Mouse (Mus musculus) thymus, adult 2 months (tissue): Measurements from ENCODE around the gene Trmt1. TPM values are rescaled to one million over a fixed set of nuclear protein-coding genes. Genes with fewer than 3 reads are reported as not detected.

Experiments used
- DNase-seq: peaks from one replicate; pipeline ENCODE4 v3.0.0; 2021
- H3K27ac ChIP-seq: fragments of 200-500 bp; 2 replicates; pipeline ENCODE4 v1.5.1; 2012; ENCODE audit warnings: low read length, control low read depth; ENCODE audit not compliant: control insufficient read depth, insufficient read depth
- H3K27me3 ChIP-seq: fragments of 200-500 bp; 2 replicates; pipeline ENCODE4 v1.6.1; 2012; ENCODE audit warnings: mild to moderate bottlenecking, low read length, moderate library complexity, mixed read lengths; ENCODE audit not compliant: control insufficient read depth, insufficient read depth
- H3K36me3 ChIP-seq: fragments of 200-500 bp; 2 replicates; pipeline ENCODE4 v1.6.1; 2012; ENCODE audit warnings: mild to moderate bottlenecking, low read length, moderate library complexity; ENCODE audit not compliant: control insufficient read depth, insufficient read depth
- H3K4me1 ChIP-seq: fragments of 200-500 bp; replicated peaks from 2 replicates; pipeline ENCODE4 v1.6.1; 2012; ENCODE audit warnings: low read length; ENCODE audit not compliant: control insufficient read depth, insufficient read depth
- H3K4me3 ChIP-seq: fragments of 200-500 bp; 2 replicates; pipeline ENCODE4 v1.5.1; 2012; ENCODE audit warnings: mild to moderate bottlenecking, low read length, control low read depth, moderate library complexity; ENCODE audit not compliant: control insufficient read depth, insufficient read depth
- CTCF ChIP-seq: fragments of 200-500 bp; IDR thresholded peaks from 2 replicates; pipeline ENCODE4 v1.5.1; 2012; ENCODE audit warnings: mild to moderate bottlenecking, control low read depth, low read length, moderate library complexity, borderline replicate concordance; ENCODE audit not compliant: control insufficient read depth, poor library complexity, insufficient read depth; ENCODE audit errors: extremely low read depth
- POLR2A ChIP-seq: fragments of 200-500 bp; IDR thresholded peaks from 2 replicates; pipeline ENCODE4 v1.6.1; 2012; ENCODE audit warnings: mild to moderate bottlenecking, low read length, control low read depth, moderate library complexity; ENCODE audit not compliant: control insufficient read depth, poor library complexity, insufficient read depth; ENCODE audit errors: extremely low read depth
- WGBS: fragments of 180-500 bp; shearing (Covaris S2); methylation state at CpG from one replicate; pipeline ENCODE4 v1.1.7; 2018; 5-methylcytosine and 5-hydroxymethylcytosine counted together
- polyA plus RNA-seq: library from polyadenylated mRNA; depleted of rRNA; stranded (reverse); fragments of >200 nt; gene quantifications from 2 replicates; pipeline ENCODE4 v1.2.3, GENCODE M21; 2012

Gene Trmt1
- polyA plus RNA-seq, 1 experiment, result 169 TPM

- peaks cover 30% of the 10 kb centered on the region for H3K4me1 ChIP-seq
- H3K27ac ChIP-seq, result no peak overlapping the region
- H3K27me3 ChIP-seq, result no peaks in the 10 kb centered on the region
- H3K4me3 ChIP-seq, result no peak overlapping the region
- H3K36me3 ChIP-seq, result no peaks in the 10 kb centered on the region
- DNase-seq, result peak; percentile 9
- WGBS, result 36% methylated on average over 9 of the region's 9 CpGs
- no peak for TF ChIP-seq POLR2A
- TF ChIP-seq CTCF, result no peak
Measured at GRCm38 (mm10) chr8:84724683-84725082, 38.6 kb downstream of the Trmt1 start.

- TF ChIP-seq POLR2A (no peak), CTCF (no peak)
- 79% methylated on average over 10 of the region's 10 CpGs for WGBS
- H3K27me3 ChIP-seq, result no peaks in the 10 kb centered on the region
- H3K36me3 ChIP-seq, result no peaks in the 10 kb centered on the region
- no peak overlapping the region for H3K4me3 ChIP-seq
- DNase-seq, result no peak
- no peak overlapping the region for H3K27ac ChIP-seq
- H3K4me1 ChIP-seq, result peaks cover 30% of the 10 kb centered on the region
Measured at GRCm38 (mm10) chr8:84725246-84725940, 39.3 kb downstream of the Trmt1 start.

DNA sequence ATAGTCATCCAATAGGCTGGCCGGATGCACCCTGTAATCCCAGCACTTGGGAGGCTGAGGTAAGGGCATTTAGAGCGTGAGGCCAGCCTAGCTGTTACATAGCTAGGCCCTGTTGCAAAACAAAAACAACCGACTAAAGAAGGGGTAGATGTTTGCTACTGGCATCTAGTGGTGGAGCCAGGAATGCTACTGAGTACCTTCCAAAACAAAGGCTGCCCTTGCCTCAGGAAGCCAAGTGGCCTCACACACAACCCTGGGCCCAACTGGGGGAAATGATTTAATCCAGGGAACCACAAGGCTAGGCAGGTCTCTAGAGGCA is 39.8 kb downstream of the Trmt1 start:
- no peak for TF ChIP-seq CTCF
- no peak for TF ChIP-seq POLR2A
- WGBS, result 50% methylated on average over 3 of the region's 3 CpGs
- Histone ChIP-seq H3K27me3 (no peaks in the 10 kb centered on the region), H3K4me3 (no peak overlapping the region), H3K36me3 (no peaks in the 10 kb centered on the region), H3K4me1 (peaks cover 30% of the 10 kb centered on the region), H3K27ac (no peak overlapping the region)
- no peak for DNase-seq

- H3K4me1 ChIP-seq, result peaks cover 19% of the 10 kb centered on the region
- 54% methylated on average over 3 of the region's 3 CpGs for WGBS
Measured at GRCm38 (mm10) chr8:84728474-84728873, 42.4 kb downstream of the Trmt1 start.

DNA sequence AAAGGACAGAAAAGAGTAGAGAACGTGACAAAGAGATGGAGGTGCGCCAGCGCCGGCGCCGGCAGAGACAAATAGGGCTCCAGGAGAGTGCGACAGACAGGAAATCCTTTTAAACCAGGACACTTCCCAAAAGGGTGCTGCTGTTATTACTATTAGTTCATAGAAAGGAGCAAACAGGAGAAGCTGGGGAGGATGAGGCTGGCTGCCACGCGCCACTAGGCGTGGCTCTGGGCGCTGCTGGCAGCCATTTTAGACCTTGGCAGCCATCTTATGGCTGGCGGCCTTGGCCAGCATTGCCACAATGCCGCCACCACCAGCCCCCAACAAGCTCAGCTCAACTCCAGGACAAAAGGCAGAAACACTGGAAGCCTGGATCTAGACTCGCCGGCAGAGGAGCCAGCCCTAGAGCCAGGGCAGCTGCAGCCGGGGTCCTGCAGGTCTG is 43.8 kb downstream of the Trmt1 start:
- Histone ChIP-seq H3K27me3 (no peaks in the 10 kb centered on the region), H3K4me1 (peaks cover 4% of the 10 kb centered on the region; the same call in 1 of the 2 replicates), H3K36me3 (no peaks in the 10 kb centered on the region), H3K4me3 (no peak overlapping the region), H3K27ac (no peak overlapping the region)
- TF ChIP-seq POLR2A (no peak), CTCF (no peak)
- 95% methylated on average over 16 of the region's 16 CpGs for WGBS
- DNase-seq, result no peak

More at GRCm38 (mm10) chr8:84728474-84728873, 42.4 kb downstream of the Trmt1 start:
- TF ChIP-seq CTCF (no peak), POLR2A (no peak)
- no peak for DNase-seq
- Histone ChIP-seq H3K27me3 (no peaks in the 10 kb centered on the region), H3K36me3 (no peaks in the 10 kb centered on the region), H3K4me3 (no peak overlapping the region), H3K27ac (no peak overlapping the region)

DNA sequence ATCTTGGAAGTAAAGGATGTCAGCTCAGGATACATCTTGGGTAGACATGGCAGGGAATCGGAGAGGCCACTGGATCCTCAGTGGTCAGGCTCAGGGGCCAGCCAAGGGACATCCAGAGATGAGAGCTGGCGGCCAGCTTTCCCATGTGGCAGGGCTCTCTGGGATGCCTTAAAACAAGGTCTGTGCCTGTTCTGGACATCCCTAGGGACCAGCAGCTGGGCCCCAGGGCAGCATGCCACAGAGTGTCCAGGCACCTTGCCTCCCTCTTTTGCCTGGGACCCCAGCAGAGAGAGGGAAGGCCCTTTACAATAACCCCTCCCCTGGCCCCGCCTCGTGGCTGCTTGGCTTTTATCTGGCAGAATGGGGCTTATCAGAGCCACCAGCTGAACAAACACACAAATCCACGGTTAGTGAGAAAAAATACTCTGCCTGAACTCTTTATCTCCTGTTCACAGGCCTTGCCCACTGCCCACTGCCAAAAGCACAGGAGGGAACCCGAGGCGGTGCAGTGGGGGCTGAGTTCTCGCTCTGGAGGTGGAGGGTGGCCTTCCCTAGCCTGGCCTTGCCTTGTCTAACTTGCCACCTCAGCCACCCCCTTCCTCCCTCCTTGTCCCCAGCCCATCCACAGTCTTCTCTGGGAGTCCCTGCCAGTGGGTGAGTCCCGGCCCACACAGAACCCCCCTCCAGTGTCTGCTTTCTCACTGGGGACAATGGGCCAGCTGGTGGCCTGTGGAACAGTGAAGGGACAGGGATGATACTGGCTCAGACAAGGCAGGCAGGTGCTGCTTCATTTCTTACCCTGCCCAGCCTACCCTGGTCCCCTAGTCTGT is 44.6 kb downstream of the Trmt1 start:
- Histone ChIP-seq H3K36me3 (no peaks in the 10 kb centered on the region), H3K27me3 (no peaks in the 10 kb centered on the region), H3K4me3 (no peak overlapping the region), H3K27ac (no peak overlapping the region), H3K4me1 (no peaks in the 10 kb centered on the region; the same call in 1 of the 2 replicates)
- no peak for DNase-seq
- 49% methylated on average over 9 of the region's 9 CpGs for WGBS
- TF ChIP-seq CTCF (no peak), POLR2A (no peak)
